Mouse (Mus musculus): ENCODE results near the gene Cntrob. TPM values are rescaled to one million over a fixed set of nuclear protein-coding genes. Genes with fewer than 3 reads are reported as not detected.

Gene Cntrob
- polyA plus RNA-seq, 1 experiment: not detected

- TF ChIP-seq CTCF (IDR thresholded peaks at IDR 0.05; ENCODE audit: insufficient read depth, low read depth, low read length) (no peak), POLR2A (IDR thresholded peaks at IDR 0.05; ENCODE audit: insufficient read depth, low read depth, low read length) (no peak)
- Histone ChIP-seq H3K27ac (ENCODE audit: insufficient read depth, low read depth, low read length) (peak overlapping the region; percentile 98), H3K4me1 (ENCODE audit: control insufficient read depth, insufficient read depth, low read length) (peaks cover 43% of the 10 kb centered on the region), H3K4me3 (ENCODE audit: insufficient read depth, low read depth, low read length) (peak overlapping the region; percentile 65)
- under 1% methylated on average over 74 of the region's 106 CpGs for WGBS
Measured at GRCm38 (mm10) chr11:69368356-69369214, 45.0 kb upstream of the Cntrob start.

DNA sequence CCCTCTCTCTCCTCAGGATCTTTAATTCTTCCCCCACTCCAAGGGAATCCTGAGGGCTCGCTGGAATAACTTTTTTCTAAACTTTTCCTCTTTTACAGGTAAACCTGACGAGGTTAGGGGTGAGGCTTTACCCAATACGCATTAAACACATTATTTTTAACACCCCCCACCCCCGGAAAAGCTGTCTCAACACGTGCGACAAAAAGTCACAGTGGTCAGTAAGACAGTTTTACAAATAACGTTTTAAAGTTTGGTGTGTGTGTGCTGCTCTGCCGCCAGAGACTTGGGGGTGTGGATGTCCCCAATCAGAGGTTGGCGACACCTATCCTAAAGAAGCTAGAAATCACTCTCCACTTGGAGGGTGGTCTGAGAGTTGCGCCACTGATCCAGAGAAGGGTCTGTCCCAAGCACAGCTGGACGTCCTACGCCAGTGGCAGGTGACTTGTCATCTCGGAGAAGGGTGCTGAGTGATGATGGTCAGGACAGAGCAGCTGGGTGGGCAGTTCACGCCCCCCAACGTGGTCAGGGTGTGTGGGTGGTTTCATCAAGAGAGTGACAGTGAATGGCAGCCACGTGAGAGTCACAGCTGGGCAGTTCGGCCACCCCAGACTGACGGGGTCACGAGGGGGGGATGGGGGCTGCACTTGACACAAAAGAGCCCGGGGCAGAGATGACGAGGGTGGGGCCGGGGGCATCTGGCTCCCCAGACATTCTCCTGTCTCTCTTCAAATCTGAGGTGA lies 44.2 kb upstream of the Cntrob start:
- TF ChIP-seq POLR2A (IDR thresholded peaks at IDR 0.05; ENCODE audit: insufficient read depth, low read depth, low read length) (no peak), CTCF (IDR thresholded peaks at IDR 0.05; ENCODE audit: insufficient read depth, low read depth, low read length) (no peak)
- 1% methylated on average over 22 of the region's 22 CpGs for WGBS
- H3K4me3 ChIP-seq (ENCODE audit: insufficient read depth, low read depth, low read length): peak overlapping the region; percentile 65
- H3K4me1 ChIP-seq (ENCODE audit: control insufficient read depth, insufficient read depth, low read length): peaks cover 44% of the 10 kb centered on the region
- H3K27ac ChIP-seq (ENCODE audit: insufficient read depth, low read depth, low read length): peak overlapping the region; percentile 98

DNA sequence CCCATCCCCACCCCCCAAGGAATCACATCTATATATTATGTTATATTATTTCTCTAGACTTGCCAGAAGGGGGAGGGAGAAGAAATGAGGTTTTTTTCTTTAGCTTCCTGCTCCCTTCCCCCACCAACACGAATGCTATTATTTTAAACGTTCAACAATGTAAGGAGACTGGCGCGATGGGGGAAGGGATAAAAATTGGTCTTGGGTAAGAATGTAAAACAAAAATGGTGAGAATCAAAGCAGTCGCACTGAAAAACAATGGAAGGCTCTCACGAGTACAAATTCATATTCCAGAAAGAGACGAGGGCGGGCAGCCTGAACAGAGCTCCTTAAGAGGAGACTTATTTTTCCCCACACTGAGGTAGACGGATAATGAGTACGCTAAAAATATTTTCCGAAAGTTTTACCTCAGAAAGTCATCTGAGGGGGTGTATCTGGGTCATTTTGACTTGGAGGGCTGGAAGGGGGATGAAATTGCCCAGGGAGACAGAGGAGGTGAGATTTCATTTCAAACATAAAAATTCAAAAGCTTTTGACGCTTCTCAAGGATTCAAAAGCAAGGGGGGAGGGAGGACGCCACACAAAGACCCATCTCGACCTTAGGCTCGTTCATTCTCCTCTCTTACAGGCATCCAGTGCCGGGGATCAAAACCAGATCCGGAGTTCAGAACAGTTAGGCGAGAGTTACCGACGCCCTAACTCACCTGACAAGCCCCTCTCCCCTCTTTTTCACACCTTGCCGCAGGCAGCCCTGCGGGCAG lies 43.5 kb upstream of the Cntrob start:
- H3K27ac ChIP-seq (ENCODE audit: insufficient read depth, low read depth, low read length): peak overlapping the region; percentile 98
- WGBS: under 1% methylated on average over 22 of the region's 22 CpGs

GRCm38 (mm10) chr11:69366157-69366854 lies 42.7 kb upstream of the Cntrob start:
- under 1% methylated on average over 26 of the region's 26 CpGs for WGBS
- peak; percentile 58 for TF ChIP-seq POLR2A (IDR thresholded peaks at IDR 0.05; ENCODE audit: insufficient read depth, low read depth, low read length)
- TF ChIP-seq CTCF (IDR thresholded peaks at IDR 0.05; ENCODE audit: insufficient read depth, low read depth, low read length): no peak
- H3K4me1 ChIP-seq (ENCODE audit: control insufficient read depth, insufficient read depth, low read length): peaks cover 39% of the 10 kb centered on the region

More for the DNA sequence above, 43.5 kb upstream of the Cntrob start:
- TF ChIP-seq CTCF (IDR thresholded peaks at IDR 0.05; ENCODE audit: insufficient read depth, low read depth, low read length): no peak
- peaks cover 40% of the 10 kb centered on the region for H3K4me1 ChIP-seq (ENCODE audit: control insufficient read depth, insufficient read depth, low read length)
- H3K4me3 ChIP-seq (ENCODE audit: insufficient read depth, low read depth, low read length): peak overlapping the region; percentile 65

GRCm38 (mm10) chr11:69365722-69366121 lies 42.1 kb upstream of the Cntrob start:
- TF ChIP-seq CTCF (IDR thresholded peaks at IDR 0.05; ENCODE audit: insufficient read depth, low read depth, low read length) (no peak), POLR2A (IDR thresholded peaks at IDR 0.05; ENCODE audit: insufficient read depth, low read depth, low read length) (no peak)
- Histone ChIP-seq H3K4me1 (ENCODE audit: control insufficient read depth, insufficient read depth, low read length) (peaks cover 39% of the 10 kb centered on the region), H3K4me3 (ENCODE audit: insufficient read depth, low read depth, low read length) (peak overlapping the region; percentile 39), H3K27ac (ENCODE audit: insufficient read depth, low read depth, low read length) (peak overlapping the region; percentile 85)
- WGBS: 16% methylated on average over 6 of the region's 6 CpGs

More at GRCm38 (mm10) chr11:69366157-69366854, 42.7 kb upstream of the Cntrob start:
- peak overlapping the region; percentile 85 for H3K27ac ChIP-seq (ENCODE audit: insufficient read depth, low read depth, low read length)
- peak overlapping the region; percentile 39 for H3K4me3 ChIP-seq (ENCODE audit: insufficient read depth, low read depth, low read length)

- H3K4me1 ChIP-seq (ENCODE audit: control insufficient read depth, insufficient read depth, low read length): peaks cover 39% of the 10 kb centered on the region
- TF ChIP-seq POLR2A (IDR thresholded peaks at IDR 0.05; ENCODE audit: insufficient read depth, low read depth, low read length) (no peak), CTCF (IDR thresholded peaks at IDR 0.05; ENCODE audit: insufficient read depth, low read depth, low read length) (no peak)
- H3K4me3 ChIP-seq (ENCODE audit: insufficient read depth, low read depth, low read length): peak overlapping the region; percentile 39
- peak overlapping the region; percentile 85 for H3K27ac ChIP-seq (ENCODE audit: insufficient read depth, low read depth, low read length)
- WGBS: 0% methylated on average over 6 of the region's 6 CpGs
Measured at GRCm38 (mm10) chr11:69364910-69365309, 41.3 kb upstream of the Cntrob start.

DNA sequence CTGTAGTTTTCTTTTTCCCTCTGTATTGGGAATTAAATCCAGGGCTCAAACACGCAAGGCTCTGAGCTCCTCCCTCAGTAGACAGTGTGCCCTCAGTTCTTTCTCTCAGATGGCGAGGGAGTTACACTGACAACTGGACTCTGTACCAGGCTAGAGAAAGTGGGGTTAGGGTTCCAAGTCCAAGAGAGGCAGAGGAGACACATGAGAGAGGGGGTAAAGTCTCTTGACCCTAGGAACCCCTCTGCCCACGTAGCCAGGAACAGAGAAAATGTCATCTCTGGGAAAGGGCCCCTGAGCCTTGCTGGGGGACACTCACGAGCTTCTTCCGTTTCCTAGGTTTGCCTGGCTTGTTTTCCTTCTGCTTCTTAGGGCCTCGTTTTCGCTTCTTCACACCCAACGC lies 40.8 kb upstream of the Cntrob start:
- Histone ChIP-seq H3K4me1 (ENCODE audit: control insufficient read depth, insufficient read depth, low read length) (peaks cover 39% of the 10 kb centered on the region), H3K4me3 (ENCODE audit: insufficient read depth, low read depth, low read length) (no peak overlapping the region), H3K27ac (ENCODE audit: insufficient read depth, low read depth, low read length) (peak overlapping the region; percentile 85)
- TF ChIP-seq CTCF (IDR thresholded peaks at IDR 0.05; ENCODE audit: insufficient read depth, low read depth, low read length): no peak
- TF ChIP-seq POLR2A (IDR thresholded peaks at IDR 0.05; ENCODE audit: insufficient read depth, low read depth, low read length): no peak
- 7% methylated on average over 8 of the region's 8 CpGs for WGBS

DNA sequence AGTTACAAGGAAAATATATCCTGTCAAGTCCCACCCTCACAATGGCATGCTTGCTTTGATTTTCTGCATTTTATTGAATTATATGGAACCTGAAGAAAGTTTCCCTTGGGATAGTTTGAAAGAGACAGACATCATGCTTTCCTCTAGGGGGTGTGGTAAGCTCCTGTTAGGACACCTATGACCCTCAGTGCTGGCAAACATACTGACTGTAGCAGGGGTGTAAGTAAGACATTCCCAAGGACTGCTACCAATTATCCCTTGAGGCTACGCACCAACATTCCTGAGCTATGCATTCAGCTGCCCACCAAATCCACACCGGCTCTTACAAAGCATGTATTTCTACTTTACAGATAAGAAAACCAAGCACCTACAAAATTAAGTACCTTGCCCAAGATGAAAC lies 38.9 kb upstream of the Cntrob start:
- Histone ChIP-seq H3K4me1 (ENCODE audit: control insufficient read depth, insufficient read depth, low read length) (peaks cover 36% of the 10 kb centered on the region), H3K4me3 (ENCODE audit: insufficient read depth, low read depth, low read length) (no peak overlapping the region), H3K27ac (ENCODE audit: insufficient read depth, low read depth, low read length) (no peak overlapping the region)
- TF ChIP-seq CTCF (IDR thresholded peaks at IDR 0.05; ENCODE audit: insufficient read depth, low read depth, low read length): no peak
- TF ChIP-seq POLR2A (IDR thresholded peaks at IDR 0.05; ENCODE audit: insufficient read depth, low read depth, low read length): no peak
- WGBS: 72% methylated on average over 2 of the region's 2 CpGs
